Mouse (Mus musculus): ENCODE results near the gene Kank1. TPM values are rescaled to one million over a fixed set of nuclear protein-coding genes. Genes with fewer than 3 reads are reported as not detected.

The Kank1 gene
- polyA plus RNA-seq, 1 experiment from 2014 or later: 59.1 TPM

- Histone ChIP-seq H3K27ac (no peak overlapping the region), H3K4me3 (no peak overlapping the region), H3K4me2 (replicated peaks) (no peak overlapping the region), H3K9me3 (no peaks in the 10 kb centered on the region), H3K4me1 (peaks cover 8% of the 10 kb centered on the region), H3K36me3 (no peaks in the 10 kb centered on the region), H3K27me3 (no peaks in the 10 kb centered on the region), H3K9ac (no peak overlapping the region)
- no peak for ATAC-seq (ENCODE audit: low FRiP score, low read depth)
- WGBS: 78% methylated on average over 5 of the region's 5 CpGs
Observed at GRCm38 (mm10) chr19:25290991-25291520, 54.3 kb downstream of the Kank1 start.

GRCm38 (mm10) chr19:25295207-25295606 is 58.4 kb downstream of the Kank1 start:
- ATAC-seq (ENCODE audit: low FRiP score, low read depth): no peak
- Histone ChIP-seq H3K27ac (no peak overlapping the region), H3K36me3 (no peaks in the 10 kb centered on the region), H3K9me3 (no peaks in the 10 kb centered on the region), H3K4me3 (no peak overlapping the region), H3K27me3 (no peaks in the 10 kb centered on the region), H3K4me2 (replicated peaks) (no peak overlapping the region), H3K4me1 (0 out of 2 replicates have a peak, but pooled peaks cover 3% of the 10 kb centered on the region), H3K9ac (no peak overlapping the region)
- WGBS: 64% methylated on average over 4 of the region's 4 CpGs

GRCm38 (mm10) chr19:25297269-25297668 is 60.5 kb downstream of the Kank1 start:
- WGBS: 68% methylated on average over 5 of the region's 5 CpGs
- ATAC-seq (ENCODE audit: low FRiP score, low read depth): no peak

GRCm38 (mm10) chr19:25299852-25300670 is 63.3 kb downstream of the Kank1 start:
- Histone ChIP-seq H3K27ac (no peak overlapping the region), H3K9me3 (no peaks in the 10 kb centered on the region), H3K9ac (no peak overlapping the region), H3K4me3 (no peak overlapping the region), H3K36me3 (no peaks in the 10 kb centered on the region), H3K27me3 (no peaks in the 10 kb centered on the region), H3K4me2 (replicated peaks) (no peak overlapping the region), H3K4me1 (0 out of 2 replicates have a peak, but pooled peaks cover 3% of the 10 kb centered on the region)
- WGBS: 81% methylated on average over 14 of the region's 14 CpGs
- ATAC-seq (ENCODE audit: low FRiP score, low read depth): no peak

More at GRCm38 (mm10) chr19:25297269-25297668, 60.5 kb downstream of the Kank1 start:
- Histone ChIP-seq H3K9me3 (no peaks in the 10 kb centered on the region), H3K4me3 (no peak overlapping the region), H3K4me1 (0 out of 2 replicates have a peak, but pooled peaks cover 3% of the 10 kb centered on the region), H3K4me2 (replicated peaks) (no peak overlapping the region), H3K9ac (no peak overlapping the region), H3K36me3 (no peaks in the 10 kb centered on the region), H3K27me3 (no peaks in the 10 kb centered on the region), H3K27ac (no peak overlapping the region)

GRCm38 (mm10) chr19:25301189-25301588 is 64.4 kb downstream of the Kank1 start:
- ATAC-seq (ENCODE audit: low FRiP score, low read depth): no peak
- Histone ChIP-seq H3K27ac (no peak overlapping the region), H3K27me3 (no peaks in the 10 kb centered on the region), H3K4me2 (replicated peaks) (no peak overlapping the region), H3K36me3 (no peaks in the 10 kb centered on the region), H3K4me3 (no peak overlapping the region), H3K4me1 (no peaks in the 10 kb centered on the region; the same call in 1 of the 2 replicates), H3K9ac (no peak overlapping the region), H3K9me3 (no peaks in the 10 kb centered on the region)
- WGBS: 78% methylated on average over 5 of the region's 5 CpGs

- ATAC-seq (ENCODE audit: low FRiP score, low read depth): no peak
- WGBS: 60% methylated on average over 9 of the region's 9 CpGs
- Histone ChIP-seq H3K4me1 (peaks cover 22% of the 10 kb centered on the region), H3K9ac (no peak overlapping the region), H3K4me2 (replicated peaks) (no peak overlapping the region), H3K27me3 (no peaks in the 10 kb centered on the region), H3K4me3 (no peak overlapping the region), H3K27ac (no peak overlapping the region), H3K36me3 (no peaks in the 10 kb centered on the region), H3K9me3 (no peaks in the 10 kb centered on the region)
Observed at GRCm38 (mm10) chr19:25306277-25306676, 69.5 kb downstream of the Kank1 start.

GRCm38 (mm10) chr19:25308156-25308555 is 71.4 kb downstream of the Kank1 start:
- Histone ChIP-seq H3K27me3 (no peaks in the 10 kb centered on the region), H3K4me1 (peaks cover 22% of the 10 kb centered on the region), H3K4me2 (replicated peaks) (no peak overlapping the region), H3K9me3 (no peaks in the 10 kb centered on the region), H3K27ac (no peak overlapping the region), H3K9ac (no peak overlapping the region), H3K4me3 (no peak overlapping the region), H3K36me3 (no peaks in the 10 kb centered on the region)
- ATAC-seq (ENCODE audit: low FRiP score, low read depth): no peak
- WGBS: 45% methylated on average over 2 of the region's 2 CpGs

- H3K4me1 ChIP-seq: peaks cover 22% of the 10 kb centered on the region
- no peak for ATAC-seq (ENCODE audit: low FRiP score, low read depth)
- 38% methylated on average over 12 of the region's 12 CpGs for WGBS
- no peaks in the 10 kb centered on the region for H3K27me3 ChIP-seq
- H3K27ac ChIP-seq: no peak overlapping the region
- no peaks in the 10 kb centered on the region for H3K36me3 ChIP-seq
- H3K9me3 ChIP-seq: no peaks in the 10 kb centered on the region
- no peak overlapping the region for H3K9ac ChIP-seq
- no peak overlapping the region for H3K4me3 ChIP-seq
- no peak overlapping the region for H3K4me2 ChIP-seq (replicated peaks)
Observed at GRCm38 (mm10) chr19:25308763-25309162, 72.0 kb downstream of the Kank1 start.

- H3K4me1 ChIP-seq: peaks cover 29% of the 10 kb centered on the region
- 79% methylated on average over 5 of the region's 5 CpGs for WGBS
Observed at GRCm38 (mm10) chr19:25310989-25311388, 74.2 kb downstream of the Kank1 start.

GRCm38 (mm10) chr19:25311626-25312025 is 74.9 kb downstream of the Kank1 start:
- Histone ChIP-seq H3K9me3 (no peaks in the 10 kb centered on the region), H3K4me2 (replicated peaks) (no peak overlapping the region), H3K4me1 (peaks cover 30% of the 10 kb centered on the region), H3K27me3 (no peaks in the 10 kb centered on the region), H3K4me3 (no peak overlapping the region), H3K36me3 (no peaks in the 10 kb centered on the region), H3K9ac (no peak overlapping the region), H3K27ac (no peak overlapping the region)
- ATAC-seq (ENCODE audit: low FRiP score, low read depth): no peak
- WGBS: 67% methylated on average over 7 of the region's 7 CpGs

More at GRCm38 (mm10) chr19:25310989-25311388, 74.2 kb downstream of the Kank1 start:
- H3K4me2 ChIP-seq (replicated peaks): no peak overlapping the region
- no peak overlapping the region for H3K9ac ChIP-seq
- no peak overlapping the region for H3K27ac ChIP-seq
- no peaks in the 10 kb centered on the region for H3K9me3 ChIP-seq
- H3K36me3 ChIP-seq: no peaks in the 10 kb centered on the region
- no peak overlapping the region for H3K4me3 ChIP-seq
- no peaks in the 10 kb centered on the region for H3K27me3 ChIP-seq
- ATAC-seq (ENCODE audit: low FRiP score, low read depth): no peak

- 28% methylated on average over 14 of the region's 14 CpGs for WGBS
- H3K4me2 ChIP-seq (replicated peaks): no peak overlapping the region
- no peak overlapping the region for H3K4me3 ChIP-seq
- H3K27me3 ChIP-seq: no peaks in the 10 kb centered on the region
- no peak overlapping the region for H3K9ac ChIP-seq
- no peak overlapping the region for H3K27ac ChIP-seq
- H3K4me1 ChIP-seq: peaks cover 14% of the 10 kb centered on the region
- no peak for ATAC-seq (ENCODE audit: low FRiP score, low read depth)
- H3K9me3 ChIP-seq: no peaks in the 10 kb centered on the region
- H3K36me3 ChIP-seq: no peaks in the 10 kb centered on the region
Observed at GRCm38 (mm10) chr19:25315458-25315889, 78.7 kb downstream of the Kank1 start.

GRCm38 (mm10) chr19:25315993-25316392 is 79.2 kb downstream of the Kank1 start:
- ATAC-seq (ENCODE audit: low FRiP score, low read depth): no peak
- no peak overlapping the region for H3K27ac ChIP-seq
- no peak overlapping the region for H3K4me3 ChIP-seq
- H3K9ac ChIP-seq: no peak overlapping the region
- H3K27me3 ChIP-seq: no peaks in the 10 kb centered on the region
- no peaks in the 10 kb centered on the region for H3K36me3 ChIP-seq
- H3K4me2 ChIP-seq (replicated peaks): no peak overlapping the region
- peaks cover 14% of the 10 kb centered on the region for H3K4me1 ChIP-seq
- 80% methylated on average over 5 of the region's 5 CpGs for WGBS
- H3K9me3 ChIP-seq: no peaks in the 10 kb centered on the region
